Mouse (Mus musculus) kidney, postnatal 14 days (tissue): Measurements from ENCODE around the gene Anks1b.

Source experiments
- DNase-seq: peaks from one replicate; pipeline ENCODE4 v3.0.0; 2022; ENCODE audit warnings: mixed read lengths

Anks1b gene

DNA sequence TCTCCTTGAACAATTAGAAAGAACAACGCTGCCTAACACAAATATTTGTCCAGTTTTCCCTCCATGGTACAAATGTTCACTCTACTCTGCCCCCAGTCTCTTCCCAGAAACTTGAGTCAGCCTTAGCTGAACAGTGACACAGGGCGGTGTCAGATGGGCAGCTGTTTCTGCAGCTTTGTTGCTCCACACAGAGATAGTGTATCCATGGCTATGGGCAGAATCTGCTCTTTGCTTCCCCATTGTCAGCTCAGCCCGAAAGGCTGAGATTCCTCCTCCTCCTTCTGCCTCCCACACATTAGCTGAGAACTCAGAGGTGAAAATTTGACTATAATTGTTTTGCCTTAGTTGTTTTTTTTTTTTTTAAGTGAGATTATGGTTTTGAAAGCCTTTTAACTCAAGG, 1024.6 kb downstream of the Anks1b start:
- DNase-seq: no peak

- no peak for DNase-seq
Observed at GRCm38 (mm10) chr10:90904185-90904584, 1030.9 kb downstream of the Anks1b start.

DNA sequence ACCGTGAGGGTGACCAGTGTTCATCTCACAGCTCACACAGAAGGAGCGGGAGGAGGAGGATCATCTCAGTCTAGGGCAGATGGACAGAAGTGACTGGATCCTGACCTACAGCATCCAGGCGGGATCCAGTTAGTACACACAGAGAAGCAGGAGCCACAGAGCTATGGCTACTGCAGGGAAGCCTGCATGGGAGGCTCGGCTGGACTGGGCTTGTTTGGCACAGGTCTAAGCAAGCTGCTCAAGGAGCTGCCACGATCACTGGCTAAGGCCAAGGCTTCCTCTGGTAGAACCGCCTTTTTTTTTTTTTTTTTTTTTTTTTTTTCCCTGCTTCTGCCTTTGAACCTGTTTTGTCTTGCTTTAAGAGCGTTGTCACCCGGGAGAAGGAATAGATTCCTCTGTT, 1034.1 kb downstream of the Anks1b start:
- DNase-seq: no peak

DNA sequence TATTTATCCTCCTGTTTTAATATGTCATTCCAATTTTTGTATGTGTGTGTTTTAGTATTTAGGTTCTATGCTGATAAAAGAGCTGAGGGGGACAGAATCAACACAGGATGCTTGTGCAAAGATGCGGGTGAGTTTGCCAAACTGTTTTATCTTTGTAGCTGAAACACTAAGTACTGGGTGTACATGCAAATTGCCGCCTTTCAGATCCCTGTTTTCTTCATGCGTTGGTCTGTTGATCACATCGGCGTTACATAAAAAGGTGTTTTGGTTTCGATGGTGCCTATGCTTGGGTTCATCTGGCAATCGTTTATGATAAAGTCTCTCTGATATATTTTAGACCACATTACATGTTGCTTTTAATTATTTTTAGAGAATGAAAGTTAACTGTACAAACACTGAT, 1050.2 kb downstream of the Anks1b start:
- DNase-seq: no peak

DNA sequence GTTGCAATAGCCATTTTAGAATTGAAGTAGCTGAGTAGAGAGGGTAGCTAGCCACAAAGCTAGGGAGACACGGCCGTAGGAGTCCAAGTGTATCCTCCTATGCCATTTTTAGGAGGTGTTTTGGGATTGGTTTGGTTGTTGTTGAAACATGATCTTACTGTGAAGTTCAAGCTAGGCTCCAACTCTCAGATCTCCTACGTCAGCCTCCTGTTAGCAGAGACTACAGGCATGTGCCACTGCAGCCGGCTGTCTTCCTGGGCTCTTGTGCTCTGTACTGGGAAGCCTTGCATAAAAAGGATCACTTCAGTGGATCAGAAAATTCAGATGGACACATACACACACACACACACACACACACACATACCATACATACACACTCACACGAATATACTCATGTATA, 1059.8 kb downstream of the Anks1b start:
- DNase-seq: no peak

GRCm38 (mm10) chr10:90934678-90935077, 1061.4 kb downstream of the Anks1b start:
- DNase-seq: no peak

GRCm38 (mm10) chr10:90937721-90938460, 1064.6 kb downstream of the Anks1b start:
- DNase-seq: no peak

GRCm38 (mm10) chr10:90940521-90941520, 1067.5 kb downstream of the Anks1b start:
- DNase-seq: no peak

DNA sequence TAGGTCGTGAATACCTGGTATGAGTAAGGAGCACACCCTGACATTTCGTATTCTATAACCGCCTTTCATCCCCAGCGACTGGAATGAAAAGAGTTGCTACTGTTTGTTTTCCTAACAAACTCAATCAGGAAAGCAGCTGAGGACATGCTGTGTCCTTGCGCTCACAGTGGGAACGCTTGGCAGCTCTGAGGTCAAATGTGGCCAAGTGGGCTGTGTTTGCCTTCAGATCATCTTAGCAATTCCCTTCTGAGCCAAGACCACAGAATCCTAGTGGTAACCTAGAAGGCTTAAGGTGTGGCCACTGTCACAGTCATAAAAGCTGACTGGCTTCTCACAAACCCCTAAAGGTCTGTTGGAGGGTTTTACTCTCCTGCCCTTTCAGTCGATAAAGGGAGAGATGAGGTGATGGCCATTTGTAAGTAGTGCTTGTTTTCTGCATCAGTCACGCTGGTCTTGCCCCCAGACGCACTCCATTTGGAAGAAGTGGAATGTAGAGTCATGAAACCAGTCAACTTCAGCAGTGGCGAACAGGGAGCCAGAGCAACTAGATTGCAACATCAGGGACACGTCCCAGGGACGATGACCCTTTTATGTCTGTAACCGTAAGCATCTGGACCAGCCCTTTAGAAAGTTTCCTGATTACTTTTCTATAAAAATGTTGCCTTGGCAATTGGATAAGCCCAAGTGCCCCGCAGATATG, 1068.8 kb downstream of the Anks1b start:
- no peak for DNase-seq

DNA sequence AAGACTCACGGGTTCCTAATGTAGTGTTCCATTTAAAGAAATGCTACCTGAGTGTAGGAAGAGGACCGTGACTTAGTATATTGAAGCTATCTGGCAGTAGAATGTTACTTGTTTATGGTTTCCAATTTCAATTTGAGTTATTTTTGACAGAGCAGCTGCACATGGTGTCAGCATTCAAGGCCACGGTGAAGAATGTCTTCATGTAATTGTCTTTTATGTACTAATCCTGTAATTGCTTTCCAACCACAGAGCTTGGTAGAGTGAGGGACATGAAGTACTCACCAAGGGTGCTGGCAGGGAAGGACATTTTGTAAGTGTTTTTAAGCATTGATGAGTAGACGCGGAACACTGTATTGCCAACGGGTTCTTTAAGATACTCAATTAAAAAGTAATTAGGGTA, 1073.7 kb downstream of the Anks1b start:
- no peak for DNase-seq

DNA sequence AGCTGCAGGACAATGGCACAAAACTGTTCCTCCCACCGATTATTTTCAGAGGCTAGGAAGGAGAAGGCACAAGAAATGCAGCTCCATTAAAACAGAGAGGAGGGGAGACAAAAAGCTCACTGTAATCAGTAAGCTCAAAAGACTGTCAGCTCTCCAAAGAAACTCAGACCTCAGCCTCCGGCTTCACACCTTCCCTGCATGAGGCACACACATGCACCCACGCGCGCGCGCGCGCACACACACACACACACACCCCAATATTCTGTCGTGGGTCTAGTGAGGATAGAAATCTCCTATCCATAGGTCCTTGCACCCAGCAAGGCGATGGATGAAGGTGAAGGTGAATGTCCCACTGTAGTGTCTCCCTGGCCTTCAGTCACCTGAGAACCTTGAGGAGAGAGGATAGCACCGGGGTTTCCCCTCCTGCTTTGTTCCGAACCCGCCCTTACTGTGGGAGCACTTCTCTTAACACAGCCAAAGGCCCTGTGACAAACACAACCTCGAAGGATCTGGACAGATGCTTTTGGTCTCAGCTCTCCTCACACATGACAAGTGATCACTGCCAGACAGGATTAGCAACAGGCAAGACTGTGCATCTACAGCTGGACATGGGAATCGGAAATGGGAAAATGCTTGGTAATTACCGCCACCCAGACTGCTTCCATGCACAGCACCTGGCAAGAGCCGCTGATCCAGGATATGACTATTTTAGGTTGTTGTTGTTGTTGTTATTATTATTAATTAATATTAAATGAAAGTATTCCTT, 1074.5 kb downstream of the Anks1b start:
- DNase-seq: no peak

DNA sequence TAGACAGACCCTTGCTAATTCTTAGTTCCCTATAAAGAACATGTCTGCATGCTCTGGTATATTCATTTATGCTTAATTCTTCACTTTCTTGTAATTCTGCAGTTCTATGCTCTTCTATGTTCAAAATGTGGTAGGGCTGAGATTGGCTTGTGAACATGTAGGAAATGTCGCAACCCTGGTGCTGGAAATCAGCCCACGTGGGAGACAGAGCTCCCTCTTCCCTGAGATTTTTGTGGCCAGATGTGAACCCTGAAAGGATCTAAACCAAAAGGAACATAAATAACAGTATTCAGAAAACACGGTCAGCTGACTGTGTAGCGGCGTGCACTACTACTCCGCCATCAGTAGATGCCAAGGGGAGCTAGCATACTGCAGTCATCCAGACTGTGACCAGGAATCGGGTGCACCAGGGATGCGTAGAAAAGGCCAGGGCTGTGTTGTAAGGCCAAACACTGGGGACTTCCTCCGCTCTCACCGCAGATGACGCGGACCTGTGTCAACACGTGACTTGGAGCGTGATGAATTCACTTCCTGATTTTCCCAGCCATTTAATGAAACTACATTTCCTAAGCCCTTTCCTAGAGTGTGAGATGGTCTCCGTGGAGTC, 1079.9 kb downstream of the Anks1b start:
- no peak for DNase-seq

DNA sequence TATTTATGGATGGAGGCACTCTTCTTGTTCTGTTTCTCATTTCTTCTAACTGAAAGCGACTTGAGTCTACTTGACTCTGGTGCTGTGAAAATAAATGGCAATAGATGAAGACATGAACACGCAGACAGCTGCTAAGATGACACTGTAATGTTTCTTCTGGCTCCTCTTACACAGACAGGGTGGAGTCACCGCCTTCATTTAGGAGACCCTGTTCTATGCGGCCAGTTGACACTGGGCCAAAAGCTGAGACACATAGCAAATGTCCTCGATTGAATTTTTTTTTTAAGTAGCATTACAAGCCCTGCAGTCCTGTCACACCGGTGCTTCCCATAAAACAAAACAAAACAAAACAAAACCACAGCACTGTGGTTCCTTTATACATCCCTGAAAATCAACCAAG, 1080.5 kb downstream of the Anks1b start:
- no peak for DNase-seq

- no peak for DNase-seq
Observed at GRCm38 (mm10) chr10:90960374-90960773, 1087.1 kb downstream of the Anks1b start.

DNA sequence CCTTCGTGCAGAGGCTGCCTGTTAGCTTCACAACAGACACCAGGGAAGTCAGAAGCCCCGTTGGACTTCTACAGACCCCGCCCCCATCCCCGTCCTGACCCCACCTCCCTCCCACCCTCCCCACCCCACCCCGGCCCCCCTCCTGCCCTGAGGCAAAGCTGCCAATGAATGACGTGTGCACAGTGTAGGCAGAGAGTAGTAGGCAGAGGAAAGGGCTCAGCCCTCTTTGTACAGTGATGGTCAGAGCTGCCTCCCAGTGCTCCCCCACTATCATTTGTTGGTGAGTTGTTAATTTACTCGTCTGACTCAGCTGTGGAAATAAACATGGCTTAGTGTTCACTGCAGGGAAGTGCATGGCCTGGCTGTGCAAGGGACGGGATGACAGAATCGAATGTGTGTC, 1091.2 kb downstream of the Anks1b start:
- no peak for DNase-seq

GRCm38 (mm10) chr10:90965671-90966315, 1092.5 kb downstream of the Anks1b start:
- no peak for DNase-seq

DNA sequence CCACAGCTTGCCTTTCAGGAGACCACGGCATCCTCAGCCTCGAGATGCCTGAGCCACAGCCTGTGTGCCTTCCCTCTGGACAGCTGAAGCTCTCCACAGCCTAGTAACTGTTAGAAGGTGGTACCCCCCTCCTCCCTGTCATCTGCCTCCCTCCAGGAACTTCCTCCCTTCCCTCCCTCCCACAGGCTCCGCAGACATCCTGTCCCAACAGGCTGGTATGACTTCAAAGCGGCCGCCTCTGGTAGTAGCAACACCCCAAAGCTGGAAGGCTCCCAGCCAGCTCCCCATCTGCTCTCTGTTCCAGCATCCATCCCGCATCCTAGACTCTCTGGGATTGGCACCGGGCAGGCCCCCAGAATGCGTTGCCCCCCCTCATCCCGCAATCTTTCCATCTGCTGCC, 1093.5 kb downstream of the Anks1b start:
- DNase-seq: no peak

GRCm38 (mm10) chr10:90968247-90968646, 1094.9 kb downstream of the Anks1b start:
- DNase-seq: no peak

- peak; percentile 24 for DNase-seq
Observed at GRCm38 (mm10) chr10:90969355-90970174, 1096.3 kb downstream of the Anks1b start.

GRCm38 (mm10) chr10:90970560-90970959, 1097.3 kb downstream of the Anks1b start:
- peak; percentile 18 for DNase-seq

GRCm38 (mm10) chr10:90974084-90974483, 1100.8 kb downstream of the Anks1b start:
- DNase-seq: no peak
